Mouse (Mus musculus): ENCODE measurements around the gene Kcnmb2.

Gene Kcnmb2

DNA sequence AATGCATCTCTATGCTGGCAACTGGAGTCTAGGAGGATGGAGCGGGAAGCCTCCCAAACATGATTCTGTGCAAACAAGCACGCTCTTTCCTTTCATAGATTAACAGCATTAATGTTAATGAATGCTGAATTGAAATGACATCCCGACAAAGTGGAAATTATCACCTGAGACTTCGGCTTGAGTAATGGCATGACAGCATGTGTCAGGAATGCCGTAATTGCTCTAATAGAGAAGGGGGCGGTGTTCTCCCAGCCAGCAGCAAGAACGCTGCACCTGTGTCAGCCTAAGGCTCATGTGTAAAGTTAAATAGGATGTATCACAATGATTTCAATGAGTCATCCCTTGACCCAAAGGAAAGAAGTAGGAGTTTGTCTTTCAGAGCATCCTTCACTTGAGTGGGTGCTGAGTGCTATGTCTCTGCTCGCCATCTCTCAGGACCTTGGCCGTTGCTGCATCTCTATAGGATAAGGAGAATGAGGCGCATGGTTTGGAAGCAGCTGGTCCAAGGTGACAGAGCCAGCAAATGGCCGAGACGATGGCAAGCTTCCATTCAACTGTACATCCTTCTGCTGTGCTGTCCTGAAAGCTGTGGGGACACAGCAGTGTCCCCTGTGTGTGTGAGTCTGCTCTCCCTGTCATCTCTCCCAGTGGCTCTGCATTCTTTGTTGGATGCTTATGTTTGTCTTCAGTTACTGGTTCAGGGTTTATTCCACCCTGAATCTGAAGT, 110.1 kb downstream of the Kcnmb2 start:
- in situ Hi-C loops (cut with MboI, MseI), result no loop called here

DNA sequence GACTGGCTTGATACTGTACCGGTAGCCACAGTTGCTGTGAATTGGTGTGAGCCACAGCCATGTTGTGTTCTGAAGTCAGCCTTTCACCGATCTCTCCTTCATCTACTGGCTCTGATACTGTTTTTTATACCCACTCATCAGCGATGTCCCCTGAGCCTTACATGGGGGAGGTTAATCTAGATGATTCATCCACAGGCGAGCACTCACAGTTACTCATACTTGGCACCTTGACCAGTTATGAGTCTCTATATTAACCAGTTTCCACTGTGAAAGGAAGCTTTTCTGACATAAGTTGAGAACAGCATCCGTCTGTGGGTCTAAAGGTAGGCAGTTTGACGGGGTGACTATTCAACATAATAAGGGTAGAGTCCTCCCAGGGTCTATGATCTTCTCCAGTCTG, 118.7 kb downstream of the Kcnmb2 start:
- in situ Hi-C loops (cut with MboI, MseI), result no loop called here

DNA sequence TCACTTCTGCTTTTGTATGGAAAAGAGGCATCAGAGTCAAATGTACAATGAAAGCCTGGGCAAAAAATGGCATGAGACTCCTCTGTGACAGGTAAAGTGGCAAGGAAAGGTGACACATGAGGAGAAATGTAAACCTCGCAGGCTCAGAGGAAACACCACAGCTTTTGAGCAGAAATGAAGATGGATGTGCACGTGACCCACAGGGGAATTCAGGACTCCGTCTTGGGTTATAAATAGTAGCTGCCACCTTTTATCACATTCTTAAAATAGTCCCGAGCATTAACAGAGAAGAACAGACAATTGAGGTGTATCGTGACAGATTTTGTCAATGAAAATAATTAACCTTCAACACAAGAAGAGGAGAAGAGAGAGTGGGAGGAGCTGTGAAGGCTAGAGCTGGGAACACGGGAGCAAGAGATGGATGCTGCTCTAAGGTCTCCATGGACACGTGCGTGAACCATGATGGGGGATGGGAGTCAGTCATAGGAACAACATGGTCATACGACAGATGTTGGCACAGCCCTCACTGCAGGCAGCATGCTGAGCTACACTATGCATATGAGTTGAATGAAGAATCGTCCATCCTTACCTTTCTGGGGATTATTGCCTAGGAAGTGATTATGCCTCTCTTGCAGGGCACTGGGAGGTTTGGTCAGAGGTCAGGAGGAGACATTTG, 127.2 kb downstream of the Kcnmb2 start:
- in situ Hi-C loops (cut with MboI, MseI), result no loop called here

DNA sequence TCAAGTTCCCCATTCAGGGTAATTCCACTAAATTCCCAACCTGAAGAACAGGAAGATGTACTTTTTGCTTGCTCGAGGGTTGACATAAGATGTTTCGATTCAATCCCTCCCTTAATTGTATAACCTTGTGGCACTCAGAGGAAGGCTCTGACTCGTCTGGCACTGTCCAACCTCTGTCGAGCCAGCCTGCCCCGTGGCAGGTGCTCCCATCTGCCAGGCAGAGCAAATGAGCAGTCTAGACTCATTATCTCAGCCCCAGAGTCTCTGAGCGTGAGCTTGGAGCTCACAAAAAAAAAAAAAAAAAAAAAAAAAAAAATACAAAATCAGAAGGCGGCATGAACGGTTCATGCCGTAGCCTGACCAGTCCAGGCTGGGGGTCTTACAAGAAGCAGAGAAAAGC, 130.1 kb downstream of the Kcnmb2 start:
- in situ Hi-C loops (cut with MboI, MseI), result no loop called here

DNA sequence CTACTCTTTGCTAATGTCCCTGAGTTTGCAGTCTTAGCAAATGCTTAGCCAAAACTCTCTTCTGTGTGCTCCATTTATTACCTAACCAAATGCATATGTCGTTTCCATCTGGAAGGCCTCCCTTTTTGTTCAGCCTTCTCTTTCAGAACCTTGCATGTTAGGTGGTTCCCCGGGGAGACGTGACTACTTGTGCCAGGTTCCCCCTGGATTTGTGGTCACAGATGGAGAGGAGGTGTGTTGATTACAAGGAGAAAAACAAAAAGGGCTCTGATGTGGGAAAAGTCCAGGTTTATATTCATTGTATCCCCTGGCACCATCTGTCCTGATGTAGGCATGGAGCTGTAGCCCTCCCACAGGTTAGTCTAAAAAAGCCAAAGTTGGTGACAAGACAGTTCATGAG, 141.5 kb downstream of the Kcnmb2 start:
- in situ Hi-C loops (cut with MboI, MseI), result no loop called here

DNA sequence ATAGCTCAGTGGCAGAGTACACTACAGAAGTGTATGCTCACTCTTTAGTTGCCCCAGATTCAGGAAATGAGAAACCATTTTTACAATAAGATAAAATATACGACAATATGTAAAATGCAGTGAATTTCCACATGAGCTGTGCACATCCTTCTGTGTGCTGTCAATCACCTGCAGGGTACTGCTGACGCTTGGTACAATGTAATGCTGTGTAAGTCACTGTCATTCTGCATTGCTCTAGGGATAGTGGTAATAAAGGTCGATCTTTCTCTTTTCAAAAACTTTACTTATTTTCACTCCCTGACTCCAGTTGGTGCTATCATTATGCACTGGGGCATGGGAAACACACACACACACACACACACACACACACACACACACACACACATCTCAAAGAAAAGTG, 146.5 kb downstream of the Kcnmb2 start:
- in situ Hi-C loops (cut with MboI, MseI), result no loop called here

DNA sequence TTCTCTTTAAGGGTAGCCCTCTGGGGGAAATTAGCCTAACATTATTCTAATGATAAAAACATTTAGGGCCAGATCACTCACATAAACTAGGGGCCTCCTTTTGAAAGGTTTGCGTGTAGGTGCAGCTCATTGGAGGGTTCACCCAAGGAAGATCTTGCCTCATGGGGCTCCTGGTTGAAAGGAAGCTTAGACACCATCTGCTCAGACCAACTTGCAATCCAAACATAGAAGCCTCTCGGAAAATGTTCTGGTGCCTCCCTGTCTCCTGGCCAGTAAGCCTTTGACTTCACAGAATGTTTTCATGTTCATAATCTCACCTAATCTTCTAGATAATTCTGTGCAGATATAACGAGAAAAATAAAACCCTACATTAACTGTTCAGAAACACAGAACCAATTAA, 150.3 kb downstream of the Kcnmb2 start:
- in situ Hi-C loops (cut with MboI, MseI), result no loop called here

DNA sequence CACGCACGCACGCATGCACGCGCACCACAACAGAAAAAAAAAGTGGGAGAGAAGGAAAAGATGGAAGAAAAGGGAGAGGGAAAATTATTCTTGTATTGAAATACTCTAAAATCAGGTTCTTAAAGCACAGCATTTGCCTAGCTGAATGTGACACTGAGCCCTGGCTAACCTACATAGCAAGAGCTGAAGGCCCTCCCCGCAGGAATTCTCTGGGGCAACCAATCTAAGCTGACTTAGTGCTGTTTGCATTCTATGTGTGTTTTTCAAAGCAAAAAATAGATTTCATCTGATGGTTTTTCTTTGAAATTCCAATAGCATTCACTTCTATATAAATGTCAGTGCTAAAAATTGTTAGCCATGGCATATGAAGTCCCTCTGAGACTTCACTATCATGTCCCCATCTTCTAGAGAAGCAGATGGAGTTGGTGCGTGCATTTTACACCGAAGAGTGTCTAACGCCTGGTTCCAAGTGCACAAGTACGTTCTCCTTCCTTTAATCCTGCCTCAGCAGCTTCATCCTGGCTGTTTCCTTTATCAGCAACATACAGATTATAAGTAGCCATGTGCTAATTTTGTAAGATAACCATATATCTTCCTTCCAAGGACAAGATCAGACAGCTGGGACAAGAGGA, 151.4 kb downstream of the Kcnmb2 start:
- in situ Hi-C loops (cut with MboI, MseI), result no loop called here

DNA sequence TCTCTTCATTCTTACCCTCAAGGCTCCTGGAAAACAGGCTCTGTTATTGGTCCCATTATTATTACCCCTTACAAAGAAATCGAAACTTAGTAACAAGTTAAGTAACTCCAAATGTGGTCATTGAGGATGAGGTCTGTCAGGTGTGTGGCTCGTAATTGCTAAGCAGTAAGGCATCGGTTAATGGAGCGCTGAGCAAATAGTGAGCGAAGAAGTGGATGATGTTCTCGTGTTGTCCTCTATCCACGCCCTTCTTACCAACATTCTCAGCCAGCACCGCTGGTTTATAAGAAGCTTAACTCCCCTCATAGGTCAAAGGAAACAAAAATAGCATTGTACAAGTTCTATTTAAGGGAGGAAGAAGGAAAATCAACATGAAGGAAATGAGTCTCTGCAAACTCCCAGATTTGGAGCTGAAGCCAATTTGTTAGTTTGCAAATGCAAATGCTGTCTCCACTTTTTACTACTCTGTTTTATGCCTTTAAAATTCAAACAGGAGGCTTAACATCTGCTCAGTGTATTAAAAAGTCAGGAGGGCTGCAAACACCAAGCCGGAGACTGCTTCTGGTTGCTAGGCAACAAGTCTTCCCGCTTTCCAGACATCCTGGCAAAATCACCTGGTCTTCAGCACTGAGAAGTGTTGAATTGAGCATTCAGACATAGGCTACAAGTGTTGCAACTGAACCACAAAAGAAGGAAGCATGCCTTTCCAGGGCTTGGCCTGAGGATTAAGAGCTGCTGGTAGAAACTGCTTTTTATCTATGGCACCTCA, 157.8 kb downstream of the Kcnmb2 start:
- in situ Hi-C loops (cut with MboI, MseI), result no loop called here

DNA sequence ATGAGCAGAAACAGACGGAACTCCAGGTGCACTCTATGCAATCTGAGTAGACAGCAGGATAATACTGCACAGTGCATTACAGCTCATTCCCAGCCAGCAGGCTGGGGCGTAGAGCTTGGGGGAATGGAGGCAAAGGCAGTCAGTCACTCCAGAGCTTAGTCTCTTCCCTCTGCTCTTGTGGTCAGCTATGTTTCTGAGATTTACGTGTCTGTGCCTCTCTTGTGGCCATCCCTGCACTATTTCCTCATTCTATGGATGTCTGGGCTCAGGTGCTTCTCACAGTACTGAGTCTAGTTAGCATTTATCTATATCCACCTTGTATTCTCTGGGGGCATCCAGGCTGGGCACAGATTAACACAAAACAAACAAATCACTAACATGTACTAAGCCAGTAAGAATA, 160.4 kb downstream of the Kcnmb2 start:
- in situ Hi-C loops (cut with MboI, MseI), result no loop called here

DNA sequence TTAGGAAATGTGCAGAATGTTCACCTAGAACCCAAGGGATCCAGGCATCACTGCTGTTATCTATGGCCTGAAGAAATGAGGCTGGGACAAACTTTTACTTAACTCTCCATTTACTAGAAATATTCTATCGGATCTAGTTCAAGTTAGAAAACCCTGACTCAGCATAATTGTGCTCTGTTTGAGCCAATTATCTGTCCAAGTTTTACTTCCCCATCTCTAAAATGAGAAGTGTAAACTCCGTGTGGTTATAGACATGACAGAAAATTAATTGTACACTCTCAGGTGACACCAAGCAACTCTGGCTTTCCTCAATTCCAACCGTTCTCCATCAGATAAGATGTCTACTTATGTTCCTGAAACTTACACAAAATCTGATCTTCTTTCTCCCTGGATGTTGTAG, 161.0 kb downstream of the Kcnmb2 start:
- in situ Hi-C loops (cut with MboI, MseI), result no loop called here

DNA sequence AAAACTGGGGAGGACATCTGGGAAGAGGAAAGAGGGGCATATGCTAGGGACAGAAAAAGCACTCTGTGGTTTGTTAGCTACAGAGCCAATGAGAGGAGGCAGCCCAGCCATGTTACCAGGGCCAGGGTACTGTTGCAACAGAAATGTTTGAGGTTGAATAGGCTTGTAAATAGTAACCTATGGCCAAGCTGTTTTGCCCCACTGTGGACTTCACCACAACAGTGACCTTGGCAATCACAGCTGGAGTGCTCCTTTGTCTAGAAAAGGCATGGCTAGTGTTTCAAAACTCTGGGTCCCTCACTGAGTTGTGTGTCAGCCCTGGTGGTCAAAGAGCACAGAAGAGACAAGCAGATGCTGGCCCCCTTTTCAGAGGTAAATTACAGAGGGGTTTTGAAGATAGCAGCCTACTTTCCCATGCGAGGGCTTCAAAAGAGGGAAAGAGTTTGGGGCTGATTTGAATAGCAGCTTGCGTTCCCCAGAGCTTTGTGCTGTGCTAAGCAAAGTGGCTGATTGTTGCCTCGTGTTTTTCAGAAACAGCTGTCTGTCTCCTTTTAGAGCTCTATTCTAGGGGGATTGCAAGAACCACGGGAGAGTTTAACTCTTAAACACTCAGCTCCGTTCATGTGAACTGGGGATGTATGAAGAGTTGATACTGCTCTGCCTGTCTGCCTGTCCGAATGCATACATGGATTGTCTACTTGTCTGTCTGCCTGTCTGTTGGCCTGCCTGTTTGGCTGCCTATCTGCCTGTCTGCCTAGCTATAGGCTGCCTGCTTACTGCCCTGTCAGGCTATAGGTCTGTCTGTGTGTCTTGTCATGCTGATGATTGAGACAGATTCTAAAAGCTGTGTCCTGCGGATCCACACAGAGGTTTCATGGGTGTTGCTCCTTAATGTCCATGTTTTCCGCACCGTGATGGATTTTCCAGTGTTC, 165.0 kb downstream of the Kcnmb2 start:
- in situ Hi-C loops (cut with MboI, MseI), result no loop called here

DNA sequence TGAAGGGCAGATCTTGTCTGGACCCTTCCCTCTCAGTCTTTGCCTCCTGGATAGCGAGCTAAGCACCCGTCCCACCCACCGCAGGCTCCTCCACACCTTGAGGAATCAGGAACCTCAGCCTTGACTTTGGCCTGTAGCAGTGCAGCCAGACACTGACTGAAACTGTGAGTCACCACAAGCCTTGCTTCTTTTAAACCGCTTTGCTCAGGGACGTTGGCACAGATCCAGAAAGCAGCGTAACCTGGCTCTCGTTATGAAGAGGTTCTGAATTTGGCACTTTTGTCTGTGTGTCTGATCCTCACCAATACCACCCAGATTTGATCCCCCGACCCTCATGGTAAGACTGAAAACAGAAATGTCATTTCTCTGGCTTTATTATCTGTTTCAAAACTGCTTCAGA, 171.6 kb downstream of the Kcnmb2 start:
- in situ Hi-C loops (cut with MboI, MseI), result no loop called here

DNA sequence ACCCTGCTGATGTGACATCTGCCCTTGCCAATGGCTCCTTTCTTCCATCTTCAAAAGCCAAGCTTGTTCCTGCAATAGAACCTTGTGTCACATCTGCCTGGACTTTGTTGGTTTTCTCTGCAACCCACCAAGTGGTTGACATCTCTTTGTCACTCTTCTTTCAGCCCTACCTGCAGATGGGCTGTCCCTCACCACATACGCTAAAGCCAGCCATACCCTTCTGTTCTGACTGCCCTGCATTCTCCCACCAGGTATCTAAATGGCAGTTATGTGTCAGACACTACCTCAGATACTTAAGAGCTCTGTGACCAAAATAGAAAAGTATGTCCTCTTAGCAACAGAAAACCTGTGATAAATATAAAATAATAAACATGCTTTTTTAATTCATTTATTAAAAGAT, 186.5 kb downstream of the Kcnmb2 start:
- in situ Hi-C loops (cut with MboI, MseI), result loop anchor here (5.0 to 10.0 kb wide), 2 partner anchors 771 to 1376 kb away; no protein-coding TSS in a partner anchor

DNA sequence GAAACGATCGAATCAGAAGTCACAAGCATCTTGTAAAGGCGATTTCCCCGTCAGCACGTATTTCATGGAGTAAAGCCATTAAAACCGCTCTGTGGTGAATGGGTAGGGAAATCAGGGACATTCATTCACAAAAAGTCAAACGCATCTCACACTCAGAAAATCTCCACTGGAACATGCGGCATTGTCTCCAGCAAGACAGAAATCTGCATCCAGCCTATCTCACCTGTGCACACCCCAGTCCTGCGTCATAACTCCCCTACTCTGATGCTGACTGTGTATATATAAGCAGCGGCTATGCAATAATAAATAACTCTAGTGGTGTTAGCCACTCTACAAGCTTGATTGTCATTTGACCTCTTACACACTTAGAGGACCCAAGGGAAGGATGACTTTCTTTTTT, 199.1 kb downstream of the Kcnmb2 start:
- in situ Hi-C loops (cut with MboI, MseI), result no loop called here

DNA sequence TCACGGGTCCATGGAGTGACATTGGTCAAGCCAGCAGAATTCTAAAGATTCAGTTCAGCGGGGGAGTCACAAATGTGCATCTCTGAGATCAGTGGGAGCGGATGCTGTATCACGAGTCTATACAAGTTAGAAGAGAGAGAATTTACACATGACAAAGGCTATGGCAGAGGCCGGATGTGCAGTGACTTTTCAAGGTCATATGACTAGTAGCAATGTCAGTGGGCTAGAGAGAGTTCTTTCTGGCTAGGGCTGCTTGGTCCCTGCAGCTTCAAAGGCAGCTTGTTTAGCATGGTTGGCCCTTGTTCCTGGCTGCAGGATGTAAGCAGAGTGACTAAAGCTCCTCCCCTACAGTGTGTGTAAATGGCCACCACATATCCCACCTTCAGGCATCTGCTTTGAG, 217.5 kb downstream of the Kcnmb2 start:
- in situ Hi-C loops (cut with MboI, MseI), result no loop called here

DNA sequence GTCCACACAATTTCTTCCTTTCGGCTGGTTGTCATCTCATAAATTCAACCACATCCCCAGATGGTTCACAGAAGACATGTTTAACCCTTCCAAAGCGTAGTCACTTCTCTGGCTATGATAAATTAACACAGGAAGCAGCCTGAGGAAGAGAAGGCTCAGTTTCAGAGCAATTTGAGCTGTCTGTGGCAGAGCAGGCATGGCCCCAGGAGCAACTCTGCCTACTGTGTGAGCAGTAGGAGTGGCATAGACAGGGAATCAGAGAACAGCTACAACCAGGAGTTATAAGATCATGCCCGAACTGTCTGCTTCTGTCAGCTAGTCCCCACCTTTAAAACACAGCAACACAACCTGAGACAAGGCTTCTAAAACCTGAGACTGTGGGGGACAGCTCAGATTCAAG, 219.4 kb downstream of the Kcnmb2 start:
- in situ Hi-C loops (cut with MboI, MseI), result no loop called here

DNA sequence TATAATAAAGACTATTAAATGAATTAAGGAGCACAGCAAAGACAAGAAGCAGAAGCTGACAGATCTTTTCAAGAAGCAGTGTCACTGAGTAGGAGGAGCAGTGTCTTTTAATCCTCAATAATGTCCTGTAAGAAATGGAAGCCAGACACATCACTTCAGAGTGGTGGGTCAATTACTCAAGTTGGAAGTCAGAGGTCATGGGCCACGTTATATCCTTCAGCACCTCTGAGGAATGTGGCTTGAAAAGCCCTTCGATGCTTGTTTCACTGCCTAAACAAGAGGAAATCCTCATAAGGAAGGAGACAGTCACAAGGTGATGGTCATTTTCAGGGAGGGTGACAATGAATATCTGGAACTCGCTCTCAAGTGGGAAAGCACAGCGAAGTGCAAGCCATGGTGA, 223.1 kb downstream of the Kcnmb2 start:
- in situ Hi-C loops (cut with MboI, MseI), result no loop called here

DNA sequence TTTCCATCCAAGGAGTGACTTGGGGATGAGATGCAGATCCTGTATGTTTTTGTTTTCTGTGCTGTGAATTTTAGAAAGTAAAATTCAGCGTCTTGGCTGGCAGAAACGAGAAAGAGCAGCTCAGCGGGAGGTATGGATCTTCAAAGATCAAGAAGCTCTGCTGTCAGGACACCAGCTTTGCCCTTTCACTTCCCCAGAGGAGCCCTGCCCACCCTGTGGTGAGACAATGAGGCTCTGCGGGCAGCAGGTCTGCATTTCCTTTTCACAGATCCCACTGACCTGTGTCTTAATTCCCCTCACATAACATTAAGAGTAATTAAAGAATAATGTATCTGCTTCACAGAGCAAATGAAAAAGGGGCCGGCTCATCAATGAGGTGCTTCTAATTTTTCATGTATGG, 226.1 kb downstream of the Kcnmb2 start:
- in situ Hi-C loops (cut with MboI, MseI), result no loop called here

DNA sequence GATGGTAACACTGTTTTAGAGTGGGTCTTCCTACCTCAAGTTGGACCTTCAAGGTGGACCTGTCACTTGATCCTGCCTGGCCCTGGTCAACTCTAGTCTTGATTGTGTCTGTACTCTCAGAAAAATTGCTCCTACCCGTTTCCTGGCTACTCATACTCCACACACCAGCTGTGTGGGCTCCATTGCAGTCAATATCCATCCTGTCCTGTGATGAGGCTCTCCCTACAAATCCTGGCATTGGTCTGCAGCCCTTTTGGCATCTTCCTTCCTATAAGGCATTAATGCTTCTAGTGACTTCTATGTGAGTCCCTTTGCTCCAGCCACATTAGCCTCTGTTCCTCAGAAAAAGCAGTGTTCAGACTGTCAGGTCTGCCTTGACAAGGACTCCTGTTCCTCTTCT, 228.4 kb downstream of the Kcnmb2 start:
- in situ Hi-C loops (cut with MboI, MseI), result no loop called here

DNA sequence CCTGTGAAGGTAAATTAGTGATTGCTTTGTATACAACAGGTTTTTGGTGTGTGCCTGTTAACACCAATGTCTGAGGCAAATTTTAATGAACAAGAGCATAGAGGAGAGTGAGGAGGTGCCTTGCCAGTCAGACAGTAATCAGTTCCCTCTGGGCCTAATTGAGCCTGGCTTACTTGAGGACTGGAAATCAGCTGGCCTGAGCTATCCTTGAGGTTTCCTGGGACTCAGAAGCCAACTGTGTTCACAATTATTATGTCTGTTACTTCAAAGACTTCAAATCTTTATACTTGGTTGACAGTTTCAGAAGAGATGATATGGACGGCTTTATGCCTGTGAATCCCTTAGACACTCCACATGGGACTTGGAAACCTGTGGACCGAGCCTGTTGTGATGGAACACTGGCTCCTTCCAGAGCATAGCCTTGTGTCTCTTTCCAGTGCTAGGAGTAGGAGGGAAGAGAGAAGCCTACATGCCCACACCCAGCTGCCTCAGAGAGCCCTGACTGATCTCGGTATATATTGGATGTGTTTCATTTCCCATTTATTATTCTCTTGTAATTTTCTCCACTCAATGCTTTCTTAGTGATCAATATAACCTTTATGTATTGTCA, 230.2 kb downstream of the Kcnmb2 start:
- in situ Hi-C loops (cut with MboI, MseI), result no loop called here
